Mouse (Mus musculus) heart, postnatal 0 days (tissue): Measurements from ENCODE around the gene Mmgt2.

Experiments
- CTCF ChIP-seq: IDR thresholded peaks from 2 replicates; pipeline ENCODE4 v1.5.1; 2016; ENCODE audit warnings: antibody characterized with exemption, control low read depth, low read depth
- EP300 ChIP-seq: IDR thresholded peaks from 2 replicates; pipeline ENCODE4 v1.6.1; 2016; ENCODE audit warnings: antibody characterized with exemption, low read depth

GRCm38 (mm10) chr11:62606299-62607169 lies 41.9 kb upstream of the Mmgt2 start:
- TF ChIP-seq CTCF (no peak), EP300 (no peak)
